Mouse (Mus musculus): ENCODE data around the gene Insl5. TPM values are rescaled to one million over a fixed set of nuclear protein-coding genes. Genes with fewer than 3 reads are reported as not detected.
A peak's percentile ranks its signal among the peaks of the same experiment; 100 is the strongest.

The Insl5 gene
- polyA plus RNA-seq, 1 experiment from 2014 or later: 0.31 TPM

GRCm38 (mm10) chr4:103039103-103039837 lies 12.6 kb upstream of the Insl5 start:
- Histone ChIP-seq H3K9me3 (ENCODE audit: control insufficient read depth, low read length) (no peaks in the 10 kb centered on the region), H3K27ac (ENCODE audit: low read depth, low read length) (no peak overlapping the region), H3K27me3 (ENCODE audit: control insufficient read depth, insufficient read depth, low read length) (no peaks in the 10 kb centered on the region), H3K4me1 (ENCODE audit: control insufficient read depth, insufficient read depth, low read length) (no peaks in the 10 kb centered on the region), H3K4me3 (ENCODE audit: low read depth, low read length) (no peak overlapping the region), H3K36me3 (ENCODE audit: control insufficient read depth, insufficient read depth, low read length) (no peaks in the 10 kb centered on the region), H3K9ac (replicated peaks; ENCODE audit: low read depth, low read length) (no peak overlapping the region), H3K4me2 (ENCODE audit: low read depth, low read length) (no peak overlapping the region)
- WGBS: 57% methylated on average over 14 of the region's 14 CpGs
- no peak for ATAC-seq (ENCODE audit: low read depth)

GRCm38 (mm10) chr4:103028177-103029088 lies 1.8 kb upstream of the Insl5 start:
- Histone ChIP-seq H3K27ac (ENCODE audit: low read depth, low read length) (no peak overlapping the region), H3K9me3 (ENCODE audit: control insufficient read depth, low read length) (no peaks in the 10 kb centered on the region), H3K4me2 (ENCODE audit: low read depth, low read length) (no peak overlapping the region), H3K36me3 (ENCODE audit: control insufficient read depth, insufficient read depth, low read length) (no peaks in the 10 kb centered on the region), H3K27me3 (ENCODE audit: control insufficient read depth, insufficient read depth, low read length) (no peaks in the 10 kb centered on the region), H3K4me1 (ENCODE audit: control insufficient read depth, insufficient read depth, low read length) (no peaks in the 10 kb centered on the region), H3K9ac (replicated peaks; ENCODE audit: low read depth, low read length) (no peak overlapping the region), H3K4me3 (ENCODE audit: low read depth, low read length) (no peak overlapping the region)
- ATAC-seq (ENCODE audit: low read depth): no peak
- 79% methylated on average over 13 of the region's 13 CpGs for WGBS

- Histone ChIP-seq H3K9ac (replicated peaks; ENCODE audit: low read depth, low read length) (no peak overlapping the region), H3K4me3 (ENCODE audit: low read depth, low read length) (no peak overlapping the region), H3K9me3 (ENCODE audit: control insufficient read depth, low read length) (no peaks in the 10 kb centered on the region), H3K4me1 (ENCODE audit: control insufficient read depth, insufficient read depth, low read length) (no peaks in the 10 kb centered on the region), H3K27ac (ENCODE audit: low read depth, low read length) (no peak overlapping the region), H3K27me3 (ENCODE audit: control insufficient read depth, insufficient read depth, low read length) (no peaks in the 10 kb centered on the region), H3K4me2 (ENCODE audit: low read depth, low read length) (no peak overlapping the region), H3K36me3 (ENCODE audit: control insufficient read depth, insufficient read depth, low read length) (no peaks in the 10 kb centered on the region)
- WGBS: 87% methylated on average over 7 of the region's 7 CpGs
- no peak for ATAC-seq (ENCODE audit: low read depth)
Measured at GRCm38 (mm10) chr4:103027745-103028144, 1.1 kb upstream of the Insl5 start.

GRCm38 (mm10) chr4:103013490-103013889 lies 13.2 kb downstream of the Insl5 start:
- WGBS: 17% methylated on average over 4 of the region's 4 CpGs
- Histone ChIP-seq H3K4me3 (ENCODE audit: low read depth, low read length) (no peak overlapping the region), H3K9ac (replicated peaks; ENCODE audit: low read depth, low read length) (no peak overlapping the region), H3K4me1 (ENCODE audit: control insufficient read depth, insufficient read depth, low read length) (no peaks in the 10 kb centered on the region; the same call in 1 of the 2 replicates), H3K36me3 (ENCODE audit: control insufficient read depth, insufficient read depth, low read length) (no peaks in the 10 kb centered on the region), H3K4me2 (ENCODE audit: low read depth, low read length) (no peak overlapping the region), H3K27me3 (ENCODE audit: control insufficient read depth, insufficient read depth, low read length) (no peaks in the 10 kb centered on the region), H3K27ac (ENCODE audit: low read depth, low read length) (no peak overlapping the region), H3K9me3 (ENCODE audit: control insufficient read depth, low read length) (no peaks in the 10 kb centered on the region)
- 0 out of 2 replicates have a peak, but pooled peaks have one; percentile 30 for ATAC-seq (ENCODE audit: low read depth)

- 0 out of 2 replicates have a peak overlapping the region, but pooled peaks have one; percentile 2 for H3K9ac ChIP-seq (replicated peaks; ENCODE audit: low read depth, low read length)
- H3K4me3 ChIP-seq (ENCODE audit: low read depth, low read length): no peak overlapping the region
- ATAC-seq (ENCODE audit: low read depth): peak; percentile 83
- no peaks in the 10 kb centered on the region for H3K27me3 ChIP-seq (ENCODE audit: control insufficient read depth, insufficient read depth, low read length)
- peaks cover 2% of the 10 kb centered on the region; the same call in 1 of the 2 replicates for H3K4me1 ChIP-seq (ENCODE audit: control insufficient read depth, insufficient read depth, low read length)
- H3K9me3 ChIP-seq (ENCODE audit: control insufficient read depth, low read length): no peaks in the 10 kb centered on the region
- 28% methylated on average over 7 of the region's 7 CpGs for WGBS
- H3K36me3 ChIP-seq (ENCODE audit: control insufficient read depth, insufficient read depth, low read length): no peaks in the 10 kb centered on the region
- H3K27ac ChIP-seq (ENCODE audit: low read depth, low read length): 0 out of 2 replicates have a peak overlapping the region, but pooled peaks have one; percentile 35
- 0 out of 2 replicates have a peak overlapping the region, but pooled peaks have one; percentile 14 for H3K4me2 ChIP-seq (ENCODE audit: low read depth, low read length)
Measured at GRCm38 (mm10) chr4:103011823-103012222, 14.8 kb downstream of the Insl5 start.

- Histone ChIP-seq H3K9ac (replicated peaks; ENCODE audit: low read depth, low read length) (no peak overlapping the region), H3K36me3 (ENCODE audit: control insufficient read depth, insufficient read depth, low read length) (no peaks in the 10 kb centered on the region), H3K4me1 (ENCODE audit: control insufficient read depth, insufficient read depth, low read length) (peaks cover 2% of the 10 kb centered on the region; the same call in 1 of the 2 replicates)
Measured at GRCm38 (mm10) chr4:103010734-103011133, 15.9 kb downstream of the Insl5 start.

GRCm38 (mm10) chr4:103006943-103007418 lies 19.7 kb downstream of the Insl5 start:
- no peaks in the 10 kb centered on the region for H3K36me3 ChIP-seq (ENCODE audit: control insufficient read depth, insufficient read depth, low read length)
- H3K9me3 ChIP-seq (ENCODE audit: control insufficient read depth, low read length): no peaks in the 10 kb centered on the region
- 28% methylated on average over 4 of the region's 4 CpGs for WGBS
- peaks cover 7% of the 10 kb centered on the region for H3K4me1 ChIP-seq (ENCODE audit: control insufficient read depth, insufficient read depth, low read length)
- ATAC-seq (ENCODE audit: low read depth): peak; percentile 25; the same call in 1 of the 2 replicates
- no peak overlapping the region for H3K9ac ChIP-seq (replicated peaks; ENCODE audit: low read depth, low read length)
- no peaks in the 10 kb centered on the region for H3K27me3 ChIP-seq (ENCODE audit: control insufficient read depth, insufficient read depth, low read length)
- H3K27ac ChIP-seq (ENCODE audit: low read depth, low read length): no peak overlapping the region
- H3K4me2 ChIP-seq (ENCODE audit: low read depth, low read length): no peak overlapping the region
- H3K4me3 ChIP-seq (ENCODE audit: low read depth, low read length): no peak overlapping the region

More at GRCm38 (mm10) chr4:103010734-103011133, 15.9 kb downstream of the Insl5 start:
- Histone ChIP-seq H3K4me2 (ENCODE audit: low read depth, low read length) (no peak overlapping the region), H3K27me3 (ENCODE audit: control insufficient read depth, insufficient read depth, low read length) (no peaks in the 10 kb centered on the region), H3K27ac (ENCODE audit: low read depth, low read length) (no peak overlapping the region), H3K9me3 (ENCODE audit: control insufficient read depth, low read length) (no peaks in the 10 kb centered on the region), H3K4me3 (ENCODE audit: low read depth, low read length) (no peak overlapping the region)
- ATAC-seq (ENCODE audit: low read depth): no peak
- 95% methylated on average over 4 of the region's 4 CpGs for WGBS

- H3K4me1 ChIP-seq (ENCODE audit: control insufficient read depth, insufficient read depth, low read length): peaks cover 7% of the 10 kb centered on the region; the same call in 1 of the 2 replicates
- ATAC-seq (ENCODE audit: low read depth): no peak
- no peaks in the 10 kb centered on the region for H3K27me3 ChIP-seq (ENCODE audit: control insufficient read depth, insufficient read depth, low read length)
- H3K36me3 ChIP-seq (ENCODE audit: control insufficient read depth, insufficient read depth, low read length): no peaks in the 10 kb centered on the region
- H3K4me3 ChIP-seq (ENCODE audit: low read depth, low read length): no peak overlapping the region
- no peak overlapping the region for H3K9ac ChIP-seq (replicated peaks; ENCODE audit: low read depth, low read length)
- no peak overlapping the region for H3K27ac ChIP-seq (ENCODE audit: low read depth, low read length)
- H3K9me3 ChIP-seq (ENCODE audit: control insufficient read depth, low read length): no peaks in the 10 kb centered on the region
- WGBS: 61% methylated on average over 5 of the region's 5 CpGs
- H3K4me2 ChIP-seq (ENCODE audit: low read depth, low read length): no peak overlapping the region
Measured at GRCm38 (mm10) chr4:103006266-103006665, 20.4 kb downstream of the Insl5 start.
